Mouse (Mus musculus) thymus, adult 2 months (tissue): Measurements from ENCODE around the gene Polr2h.

ENCODE experiments used
- CTCF ChIP-seq: fragments of 200-500 bp; IDR thresholded peaks from 2 replicates; pipeline ENCODE4 v1.5.1; 2012; ENCODE audit warnings: mild to moderate bottlenecking, control low read depth, low read length, moderate library complexity, borderline replicate concordance; ENCODE audit not compliant: control insufficient read depth, poor library complexity, insufficient read depth; ENCODE audit errors: extremely low read depth
- POLR2A ChIP-seq: fragments of 200-500 bp; IDR thresholded peaks from 2 replicates; pipeline ENCODE4 v1.6.1; 2012; ENCODE audit warnings: mild to moderate bottlenecking, low read length, control low read depth, moderate library complexity; ENCODE audit not compliant: control insufficient read depth, poor library complexity, insufficient read depth; ENCODE audit errors: extremely low read depth

DNA sequence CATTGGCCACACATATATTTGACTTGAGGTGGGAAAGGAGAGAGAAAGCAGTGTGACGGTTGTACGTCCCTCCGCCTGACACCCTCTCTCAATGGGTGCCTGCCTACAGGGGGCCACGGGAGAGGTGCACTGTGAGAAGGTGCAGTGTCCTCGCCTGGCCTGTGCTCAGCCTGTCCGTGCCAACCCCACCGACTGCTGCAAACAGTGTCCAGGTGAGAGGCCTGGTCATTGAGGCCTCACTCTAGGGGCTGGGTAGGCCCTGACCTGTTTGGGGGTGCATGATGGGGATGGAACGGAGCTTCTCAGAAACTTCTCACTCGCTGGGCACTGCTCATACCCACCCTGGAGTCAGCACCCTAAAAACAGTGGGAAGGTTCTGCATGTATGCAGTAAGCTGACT lies 22.4 kb downstream of the Polr2h start:
- TF ChIP-seq CTCF (no peak), POLR2A (no peak)
